Mouse (Mus musculus) olfactory bulb, adult 2 months (tissue): Measurements from ENCODE around the gene Nfkbia. TPM values are rescaled to one million over a fixed set of nuclear protein-coding genes. Genes with fewer than 3 reads are reported as not detected.

Experiments used
- H3K27ac ChIP-seq: fragments of 200-500 bp; 2 replicates; pipeline ENCODE4 v1.5.1; 2012; ENCODE audit warnings: low read depth, low read length; ENCODE audit not compliant: insufficient read depth
- H3K4me1 ChIP-seq: fragments of 200-500 bp; 2 replicates; pipeline ENCODE4 v1.6.1; 2012; ENCODE audit warnings: low read length; ENCODE audit not compliant: control insufficient read depth, insufficient read depth
- H3K4me3 ChIP-seq: fragments of 200-500 bp; 2 replicates; pipeline ENCODE4 v1.5.1; 2012; ENCODE audit warnings: mild to moderate bottlenecking, low read depth, low read length, moderate library complexity; ENCODE audit not compliant: insufficient read depth
- CTCF ChIP-seq: fragments of 200-500 bp; IDR thresholded peaks from 2 replicates; pipeline ENCODE4 v1.5.1; 2012; ENCODE audit warnings: low read depth, mild to moderate bottlenecking, low read length, moderate library complexity; ENCODE audit not compliant: insufficient read depth
- POLR2A ChIP-seq: fragments of 200-500 bp; IDR thresholded peaks from 2 replicates; pipeline ENCODE4 v1.6.1; 2012; ENCODE audit warnings: mild to moderate bottlenecking, low read depth, low read length, moderate library complexity; ENCODE audit not compliant: insufficient read depth
- WGBS: fragments of 180-500 bp; shearing (Covaris S2); methylation state at CpG from one replicate; pipeline ENCODE4 v1.1.7; 2018; 5-methylcytosine and 5-hydroxymethylcytosine counted together
- polyA plus RNA-seq: library from polyadenylated mRNA; stranded (reverse); fragments of >200 nt; gene quantifications from 2 replicates; pipeline ENCODE4 v1.2.4, GENCODE M21; 2012; ENCODE audit warnings: low replicate concordance; ENCODE audit not compliant: missing spikeins, insufficient read depth, insufficient read length

Gene Nfkbia
- polyA plus RNA-seq, 1 experiment = not detected

DNA sequence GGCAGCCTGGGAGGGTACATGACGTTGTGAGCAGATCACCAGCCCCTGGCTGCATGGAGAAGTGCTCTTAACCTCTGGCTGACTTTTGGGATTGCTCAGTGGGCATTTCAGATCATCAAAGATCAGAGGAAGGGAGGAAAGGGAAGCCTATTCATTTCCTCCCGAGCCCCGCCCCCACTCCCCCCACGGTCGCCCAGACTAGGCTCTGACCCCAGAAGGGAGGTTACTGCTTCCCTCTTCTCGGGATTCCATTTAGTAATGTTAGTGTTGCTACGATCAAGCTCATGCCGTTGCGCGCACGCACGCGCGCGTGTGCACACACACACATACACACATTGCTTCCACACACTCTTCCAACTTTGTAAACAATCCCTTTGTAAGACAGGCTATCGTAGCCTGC is 42.0 kb downstream of the Nfkbia start:
- H3K4me1 ChIP-seq = peaks cover 29% of the 10 kb centered on the region
- no peak for TF ChIP-seq CTCF
- TF ChIP-seq POLR2A = no peak
- WGBS = 68% methylated on average over 16 of the region's 16 CpGs
- H3K27ac ChIP-seq = no peak overlapping the region
- H3K4me3 ChIP-seq = no peak overlapping the region

DNA sequence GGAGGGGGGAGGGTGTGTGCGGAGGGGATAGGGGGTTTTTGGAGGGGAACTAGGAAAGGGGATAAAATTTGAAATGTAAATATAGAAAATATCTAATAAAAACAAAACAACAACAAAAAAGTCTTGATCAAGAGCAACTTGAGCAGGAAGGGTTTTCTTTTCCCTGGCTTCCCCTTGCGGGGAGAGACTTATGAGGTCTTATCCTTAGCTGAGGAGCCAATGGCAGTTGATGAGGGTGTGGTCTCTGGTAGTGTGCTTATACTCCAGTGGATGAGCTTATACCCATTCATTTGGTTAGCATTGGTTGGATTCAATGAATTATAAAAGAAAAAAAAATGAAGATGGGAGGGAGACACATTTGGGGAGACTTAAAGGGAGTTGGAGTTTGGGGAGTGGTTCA is 43.4 kb downstream of the Nfkbia start:
- WGBS = 96% methylated on average over 2 of the region's 2 CpGs
- TF ChIP-seq CTCF (no peak), POLR2A (no peak)
- H3K4me3 ChIP-seq = no peak overlapping the region
- H3K27ac ChIP-seq = no peak overlapping the region
- peaks cover 27% of the 10 kb centered on the region for H3K4me1 ChIP-seq

DNA sequence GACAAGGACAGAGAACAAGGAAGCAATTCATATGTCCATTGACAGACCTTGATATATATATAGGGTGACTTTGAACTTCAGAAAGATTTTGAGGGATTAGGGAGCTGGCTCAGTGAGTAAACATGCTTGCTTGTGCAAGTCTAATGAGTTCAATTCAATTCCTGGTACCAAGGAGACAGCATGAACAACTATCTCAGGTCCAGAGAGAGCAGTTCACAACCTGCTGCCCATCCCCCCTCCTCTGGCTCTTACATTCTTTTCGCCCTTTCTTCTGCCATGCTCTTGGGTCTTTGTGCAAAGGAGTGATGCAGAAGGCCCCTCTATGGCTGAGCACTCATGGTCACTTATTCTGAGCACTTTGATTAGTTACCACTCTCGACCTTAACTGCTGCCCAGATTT is 44.0 kb downstream of the Nfkbia start:
- no peak overlapping the region for H3K27ac ChIP-seq

DNA sequence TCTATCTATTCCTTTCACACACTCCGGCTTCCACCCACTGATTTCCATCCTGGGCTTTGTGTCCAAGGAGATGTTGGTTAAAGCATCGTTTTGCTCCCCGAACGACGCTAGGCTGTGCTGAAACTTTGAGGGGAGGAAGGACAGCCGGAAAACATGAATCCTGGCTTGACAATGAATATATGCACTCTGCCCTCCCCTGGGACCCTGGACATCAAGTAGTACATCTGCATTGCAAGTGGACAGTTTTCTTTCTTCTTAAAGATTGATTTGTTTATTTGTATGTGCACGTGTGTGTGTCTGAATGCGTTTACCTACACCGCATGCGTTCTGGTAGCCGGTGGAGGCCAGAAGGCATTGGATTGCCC is 45.1 kb downstream of the Nfkbia start:
- no peak for TF ChIP-seq POLR2A
- no peak for TF ChIP-seq CTCF
- H3K4me3 ChIP-seq = no peak overlapping the region
- WGBS = 55% methylated on average over 11 of the region's 11 CpGs

More for the DNA sequence above, 44.0 kb downstream of the Nfkbia start:
- TF ChIP-seq CTCF (no peak), POLR2A (no peak)
- 67% methylated on average over 2 of the region's 2 CpGs for WGBS
- H3K4me1 ChIP-seq = peaks cover 31% of the 10 kb centered on the region
- no peak overlapping the region for H3K4me3 ChIP-seq

DNA sequence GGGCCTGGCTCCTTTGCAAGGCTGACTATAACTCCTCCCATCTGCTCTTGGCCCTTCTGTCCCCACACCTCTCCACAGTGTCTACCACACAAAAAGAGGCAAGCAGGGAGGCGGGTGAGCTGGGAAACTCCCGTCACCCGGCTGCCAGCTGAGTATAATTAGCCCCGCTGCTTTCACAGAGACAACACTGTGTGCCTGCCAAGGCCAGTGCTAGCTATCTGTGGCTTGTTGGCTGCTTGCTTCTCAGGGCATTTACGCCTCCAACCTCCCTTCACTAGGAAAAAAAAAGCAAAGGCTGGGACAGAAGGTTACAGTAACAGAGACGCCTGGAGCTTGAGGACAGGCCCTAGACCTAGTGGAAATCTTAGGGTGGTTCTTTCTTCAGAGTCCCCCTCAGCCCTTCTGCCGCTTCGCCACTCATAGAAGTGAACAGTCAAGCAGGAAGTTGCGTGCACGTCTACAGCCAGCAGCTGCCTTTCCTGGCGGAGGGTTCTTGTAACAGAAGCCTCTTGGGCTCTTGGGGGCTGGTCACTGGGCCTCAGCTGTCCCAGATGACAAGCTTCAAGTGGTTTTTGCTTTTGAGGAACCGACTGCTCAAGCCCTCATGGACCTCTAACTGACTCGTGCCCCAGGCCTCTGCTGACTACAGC is 45.6 kb downstream of the Nfkbia start:
- TF ChIP-seq POLR2A (no peak), CTCF (no peak)
- Histone ChIP-seq H3K4me1 (peaks cover 37% of the 10 kb centered on the region), H3K27ac (peak overlapping the region; percentile 93), H3K4me3 (no peak overlapping the region)
- WGBS = 2% methylated on average over 13 of the region's 13 CpGs

More for the DNA sequence above, 45.1 kb downstream of the Nfkbia start:
- Histone ChIP-seq H3K27ac (peak overlapping the region; percentile 93), H3K4me1 (peaks cover 37% of the 10 kb centered on the region)

- Histone ChIP-seq H3K27ac (peak overlapping the region; percentile 93), H3K4me3 (no peak overlapping the region), H3K4me1 (peaks cover 37% of the 10 kb centered on the region)
- TF ChIP-seq CTCF (no peak), POLR2A (no peak)
- WGBS = 44% methylated on average over 4 of the region's 4 CpGs
Observed at GRCm38 (mm10) chr12:55446366-55446745, 46.1 kb downstream of the Nfkbia start.

DNA sequence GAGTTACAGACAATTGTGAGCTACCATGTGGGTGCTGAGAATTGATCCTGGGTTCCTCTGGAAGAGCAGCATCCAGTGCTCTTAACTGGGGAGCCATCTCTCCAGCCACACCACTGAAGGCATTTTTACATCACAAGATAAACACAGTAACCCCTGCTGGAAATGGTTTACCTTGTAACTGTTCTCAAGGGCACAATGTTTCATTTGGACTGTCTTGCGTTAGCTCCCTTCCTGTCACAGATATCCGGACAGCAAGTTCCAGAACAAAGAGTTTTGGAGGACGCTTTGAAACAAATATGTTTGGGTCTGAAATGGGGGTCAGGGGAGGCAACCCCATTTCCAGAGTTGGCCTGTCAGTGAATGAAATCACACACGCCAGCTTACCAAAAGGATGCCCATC is 46.9 kb downstream of the Nfkbia start:
- Histone ChIP-seq H3K4me3 (no peak overlapping the region), H3K27ac (0 out of 2 replicates have a peak overlapping the region, but pooled peaks have one; percentile 93), H3K4me1 (peaks cover 36% of the 10 kb centered on the region)
- no peak for TF ChIP-seq CTCF
- TF ChIP-seq POLR2A = no peak
- 88% methylated on average over 4 of the region's 4 CpGs for WGBS

- H3K4me3 ChIP-seq = no peak overlapping the region
- 92% methylated on average over 4 of the region's 4 CpGs for WGBS
- no peak overlapping the region for H3K27ac ChIP-seq
- TF ChIP-seq CTCF = no peak
- no peak for TF ChIP-seq POLR2A
- peaks cover 30% of the 10 kb centered on the region for H3K4me1 ChIP-seq
Observed at GRCm38 (mm10) chr12:55444031-55444451, 48.4 kb downstream of the Nfkbia start.

GRCm38 (mm10) chr12:55442861-55443850 is 49.3 kb downstream of the Nfkbia start:
- Histone ChIP-seq H3K4me3 (no peak overlapping the region), H3K4me1 (peaks cover 38% of the 10 kb centered on the region), H3K27ac (0 out of 2 replicates have a peak overlapping the region, but pooled peaks have one; percentile 1)
- WGBS = 53% methylated on average over 9 of the region's 9 CpGs
- no peak for TF ChIP-seq POLR2A
